Mouse (Mus musculus) forebrain, embryonic 14.5 days (tissue): ENCODE measurements around the gene Zfp553. TPM values are rescaled to one million over a fixed set of nuclear protein-coding genes. Genes with fewer than 3 reads are reported as not detected.
A peak's percentile ranks its signal among the peaks of the same experiment; 100 is the strongest.

Source experiments
- ATAC-seq: fragments of 200-750 bp; cut with Nextera tagmentation; 2 replicates; pipeline ENCODE4 v1.8.0; 2017; ENCODE audit warnings: mild to moderate bottlenecking, moderate library complexity
- DNase-seq: peaks from one replicate; pipeline ENCODE4 v3.0.0-alpha.2; 2015; ENCODE audit warnings: low spot score
- H3K27ac ChIP-seq: fragments of 300-500 bp; sonication (generic); 2 replicates; pipeline ENCODE4 v1.5.1; 2014; ENCODE audit warnings: low read depth, mild to moderate bottlenecking, control low read depth, low read length, moderate library complexity
- H3K27me3 ChIP-seq: fragments of 300-500 bp; sonication (generic); replicated peaks from 2 replicates; pipeline ENCODE4 v1.6.1; 2014; ENCODE audit warnings: low read length, control low read depth, mixed read lengths; ENCODE audit not compliant: control insufficient read depth, insufficient read depth
- H3K36me3 ChIP-seq: fragments of 300-500 bp; sonication (generic); 2 replicates; pipeline ENCODE4 v1.6.1; 2014; ENCODE audit warnings: low read length, control low read depth; ENCODE audit not compliant: control insufficient read depth, insufficient read depth
- H3K4me1 ChIP-seq: fragments of 300-500 bp; sonication (generic); 2 replicates; pipeline ENCODE4 v1.6.1; 2014; ENCODE audit warnings: antibody characterized with exemption, low read length, control low read depth; ENCODE audit not compliant: control insufficient read depth, insufficient read depth
- H3K4me2 ChIP-seq: fragments of 300-500 bp; sonication (generic); 2 replicates; pipeline ENCODE4 v1.6.1; 2014; ENCODE audit warnings: mild to moderate bottlenecking, control low read depth, low read length
- H3K4me3 ChIP-seq: fragments of 300-500 bp; sonication (generic); 2 replicates; pipeline ENCODE4 v1.5.1; 2014; ENCODE audit warnings: low read depth, low read length, control low read depth
- H3K9ac ChIP-seq: fragments of 300-500 bp; sonication (generic); 2 replicates; pipeline ENCODE4 v1.6.1; 2014; ENCODE audit warnings: mild to moderate bottlenecking, low read length, control low read depth, moderate library complexity
- H3K9me3 ChIP-seq: fragments of 300-500 bp; sonication (generic); replicated peaks from 2 replicates; pipeline ENCODE4 v1.6.1; 2016; ENCODE audit warnings: low read length, control low read depth, mixed read lengths; ENCODE audit not compliant: control insufficient read depth
- WGBS: fragments of 180-500 bp; shearing (Covaris S2); extraction: QIAGEN DNeasy Blood & Tissue Kit; methylation state at CpG from one replicate; pipeline ENCODE4 v1.1.7; 2014; 5-methylcytosine and 5-hydroxymethylcytosine counted together
- polyA plus RNA-seq: library from polyadenylated mRNA; unstranded; fragments of >200 nt; fragmentation: Nextera tagmentation; extraction: Ambion mirVana; gene quantifications from 2 replicates; pipeline ENCODE4 v1.2.1, GENCODE M21; 2014

Zfp553 gene
- polyA plus RNA-seq = 29.4 and 36.7 TPM in 2 replicates

GRCm38 (mm10) chr7:127232622-127233367 lies at the start of gene Zfp553, which contains the start of gene Sept1:
TSS of gene Zfp553 (plus strand) at chr7:127233061.
TSS of gene Sept1 (minus strand) at chr7:127233130.
- Histone ChIP-seq H3K27ac (peak within 1 kb of the TSS; percentile 99), H3K36me3 (peaks cover 47% of the 10 kb centered on the region), H3K4me2 (peak within 1 kb of the TSS; percentile 92), H3K4me3 (peak within 1 kb of the TSS; percentile 96), H3K9ac (peak within 1 kb of the TSS; percentile 97), H3K4me1 (peaks cover 25% of the 10 kb centered on the region), H3K27me3 (no peaks in the 10 kb centered on the region), H3K9me3 (no peaks in the 10 kb centered on the region)
- DNase-seq = peak; percentile 93
- peak; percentile 94 for ATAC-seq
- under 1% methylated on average over 64 of the region's 64 CpGs for WGBS

- Histone ChIP-seq H3K4me3 (no peak overlapping the region), H3K27me3 (no peaks in the 10 kb centered on the region), H3K9me3 (no peaks in the 10 kb centered on the region), H3K4me2 (no peak overlapping the region), H3K9ac (no peak overlapping the region), H3K4me1 (no peaks in the 10 kb centered on the region), H3K27ac (no peak overlapping the region), H3K36me3 (no peaks in the 10 kb centered on the region)
- DNase-seq = no peak
- WGBS = 79% methylated on average over 8 of the region's 8 CpGs
- no peak for ATAC-seq
These were observed 49.5 kb upstream of the Zfp553 start for GRCm38 (mm10) chr7:127183345-127183744.

- Histone ChIP-seq H3K27me3 (no peaks in the 10 kb centered on the region), H3K9me3 (no peaks in the 10 kb centered on the region), H3K27ac (no peak overlapping the region), H3K4me3 (no peak overlapping the region), H3K36me3 (no peaks in the 10 kb centered on the region), H3K4me1 (no peaks in the 10 kb centered on the region), H3K9ac (no peak overlapping the region), H3K4me2 (no peak overlapping the region)
- no peak for DNase-seq
- 77% methylated on average over 6 of the region's 6 CpGs for WGBS
- ATAC-seq = no peak
These were observed 49.0 kb upstream of the Zfp553 start for GRCm38 (mm10) chr7:127183828-127184227.

GRCm38 (mm10) chr7:127184720-127185119 lies 48.1 kb upstream of the Zfp553 start:
- Histone ChIP-seq H3K27me3 (no peaks in the 10 kb centered on the region), H3K4me2 (no peak overlapping the region), H3K4me1 (no peaks in the 10 kb centered on the region), H3K4me3 (no peak overlapping the region), H3K27ac (no peak overlapping the region), H3K36me3 (no peaks in the 10 kb centered on the region), H3K9me3 (no peaks in the 10 kb centered on the region), H3K9ac (no peak overlapping the region)
- ATAC-seq (no peak), DNase-seq (no peak)
- WGBS = 55% methylated on average over 1 of the region's 1 CpGs

- Histone ChIP-seq H3K36me3 (0 out of 2 replicates have a peak, but pooled peaks cover 3% of the 10 kb centered on the region), H3K27ac (no peak overlapping the region), H3K9ac (no peak overlapping the region), H3K4me1 (no peaks in the 10 kb centered on the region), H3K4me2 (no peak overlapping the region), H3K27me3 (no peaks in the 10 kb centered on the region), H3K9me3 (no peaks in the 10 kb centered on the region), H3K4me3 (no peak overlapping the region)
- 80% methylated on average over 3 of the region's 3 CpGs for WGBS
- peak; percentile 28 for DNase-seq
- ATAC-seq = no peak
These were observed 47.3 kb upstream of the Zfp553 start for GRCm38 (mm10) chr7:127185601-127186000.

GRCm38 (mm10) chr7:127187351-127187750 lies 45.5 kb upstream of the Zfp553 start:
- ATAC-seq = no peak
- H3K9ac ChIP-seq = no peak overlapping the region
- no peaks in the 10 kb centered on the region for H3K27me3 ChIP-seq
- no peak for DNase-seq
- no peak overlapping the region for H3K4me3 ChIP-seq
- no peaks in the 10 kb centered on the region for H3K4me1 ChIP-seq
- peaks cover 18% of the 10 kb centered on the region for H3K36me3 ChIP-seq
- no peaks in the 10 kb centered on the region for H3K9me3 ChIP-seq
- 69% methylated on average over 10 of the region's 10 CpGs for WGBS
- H3K4me2 ChIP-seq = no peak overlapping the region
- H3K27ac ChIP-seq = no peak overlapping the region

- ATAC-seq (no peak), DNase-seq (no peak)
- H3K4me3 ChIP-seq = no peak overlapping the region
- no peak overlapping the region for H3K27ac ChIP-seq
- 86% methylated on average over 17 of the region's 17 CpGs for WGBS
- no peaks in the 10 kb centered on the region for H3K27me3 ChIP-seq
- no peaks in the 10 kb centered on the region for H3K9me3 ChIP-seq
- H3K4me2 ChIP-seq = no peak overlapping the region
- peaks cover 30% of the 10 kb centered on the region for H3K36me3 ChIP-seq
- no peaks in the 10 kb centered on the region for H3K4me1 ChIP-seq
- H3K9ac ChIP-seq = no peak overlapping the region
These were observed 44.3 kb upstream of the Zfp553 start for GRCm38 (mm10) chr7:127188305-127189276.

GRCm38 (mm10) chr7:127190672-127191071 lies 42.2 kb upstream of the Zfp553 start:
- WGBS = 88% methylated on average over 6 of the region's 6 CpGs
- no peak for DNase-seq

More at GRCm38 (mm10) chr7:127190672-127191071, 42.2 kb upstream of the Zfp553 start:
- Histone ChIP-seq H3K36me3 (peaks cover 41% of the 10 kb centered on the region), H3K27me3 (no peaks in the 10 kb centered on the region), H3K4me3 (no peak overlapping the region), H3K9ac (no peak overlapping the region), H3K4me2 (no peak overlapping the region), H3K4me1 (peaks cover 7% of the 10 kb centered on the region), H3K27ac (no peak overlapping the region), H3K9me3 (no peaks in the 10 kb centered on the region)
- no peak for ATAC-seq
